Mouse (Mus musculus) adrenal gland, postnatal 25 days (tissue): ENCODE data around the gene L3mbtl4. TPM values are rescaled to one million over a fixed set of nuclear protein-coding genes. Genes with fewer than 3 reads are reported as not detected.

ENCODE experiments used
- DNase-seq: peaks from one replicate; pipeline ENCODE4 v3.0.0; 2021; ENCODE audit warnings: mixed read lengths
- long read RNA-seq: library from polyadenylated mRNA; stranded (forward); transcript quantifications from one replicate; pipeline ENCODE4 v2.0.0, GENCODE M21; 2021
- total RNA-seq: library from RNA; stranded (reverse); gene quantifications from 2 replicates; pipeline ENCODE4 v1.2.3, GENCODE M21; 2021

The L3mbtl4 gene
- 0.48 and 1.1 TPM in 2 replicates for total RNA-seq
- long read RNA-seq = 0 reads

DNA sequence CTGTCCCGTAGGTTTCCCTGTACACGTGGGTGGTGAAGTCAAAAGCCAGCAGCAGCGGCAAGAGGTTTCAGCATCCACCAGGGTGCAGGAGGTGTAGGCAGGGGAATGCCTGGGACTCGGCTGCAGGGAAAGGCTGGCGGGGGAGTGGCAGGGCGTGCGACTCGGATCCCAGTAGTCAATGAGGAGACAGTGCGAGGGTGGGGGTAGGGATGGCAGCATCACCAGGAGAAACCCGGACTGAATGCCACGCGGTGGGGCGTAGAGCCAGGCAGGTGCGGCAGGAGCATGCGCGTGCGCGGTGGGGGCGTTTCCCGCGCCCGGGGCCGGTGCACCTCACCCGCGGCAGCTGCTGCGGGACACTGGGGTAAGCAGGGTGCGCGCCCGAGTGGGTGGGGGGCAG is at the start of gene L3mbtl4:
Gene L3mbtl4 (plus strand): TSS at position 271 of the 400 bp plus-strand sequence.
- DNase-seq = peak; percentile 29

DNA sequence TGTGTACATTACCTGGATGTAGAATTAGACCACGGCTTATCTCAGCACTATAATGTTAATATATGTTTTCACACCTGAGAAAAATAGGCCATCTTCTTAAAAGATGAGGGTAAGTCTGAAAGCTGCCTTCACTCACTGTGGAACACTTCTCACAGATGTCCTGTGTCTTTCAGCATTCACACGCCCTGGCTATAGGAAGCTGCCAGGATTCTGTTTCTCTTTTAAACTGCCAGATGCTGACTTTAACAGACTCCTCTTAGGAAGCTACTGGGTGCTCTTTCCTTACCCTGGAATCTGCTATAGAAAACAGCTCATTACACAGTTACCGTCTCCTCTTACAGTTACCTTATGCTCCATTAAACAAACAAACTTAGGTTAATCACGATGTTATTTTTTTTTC is 43.1 kb upstream of the L3mbtl4 start:
- DNase-seq = no peak

GRCm38 (mm10) chr17:68235380-68235779 is 38.2 kb upstream of the L3mbtl4 start:
- DNase-seq = no peak

DNA sequence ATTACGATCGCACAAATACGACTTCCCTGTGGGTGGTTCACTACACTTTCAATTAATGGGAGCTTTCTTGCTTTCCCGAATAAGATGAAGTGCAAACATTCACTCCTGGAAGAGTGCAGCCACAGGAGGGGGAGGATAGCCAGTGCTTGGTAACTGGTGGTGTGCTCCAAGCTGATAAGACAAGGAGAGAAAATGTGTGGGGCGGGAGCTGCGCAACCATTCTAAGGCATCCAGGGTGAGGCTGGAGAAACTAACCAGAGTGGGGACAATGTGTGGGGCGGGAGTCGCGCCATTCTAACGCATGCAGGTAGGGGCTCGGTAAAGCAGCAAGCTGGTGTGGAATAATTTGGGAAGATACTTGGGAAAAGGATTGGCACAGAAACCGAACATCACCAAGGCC is 36.6 kb upstream of the L3mbtl4 start:
- DNase-seq = no peak

- no peak for DNase-seq
These were observed 33.4 kb upstream of the L3mbtl4 start for GRCm38 (mm10) chr17:68240171-68240570.

- DNase-seq = no peak
These were observed 8.6 kb upstream of the L3mbtl4 start for GRCm38 (mm10) chr17:68264835-68265557.

DNA sequence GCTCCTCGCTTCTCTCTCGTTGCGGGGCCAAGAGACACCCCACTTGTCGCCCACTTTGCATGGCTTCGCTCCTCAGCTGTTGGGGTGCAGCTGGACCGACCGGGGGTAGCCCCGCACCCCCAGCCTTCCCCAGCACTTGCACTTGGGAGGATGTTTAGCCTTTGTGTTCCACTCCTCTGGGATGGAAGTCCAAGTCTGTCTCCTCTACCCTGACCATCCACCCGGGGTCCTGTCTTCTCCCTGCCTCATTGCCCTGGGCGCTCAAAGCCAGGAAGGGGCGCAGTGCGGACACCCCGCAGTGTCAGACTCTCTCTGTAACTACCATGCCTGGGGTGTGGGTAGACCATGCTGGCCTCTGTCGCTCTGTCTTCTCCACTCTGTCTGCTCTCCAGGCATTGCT is 357 bp downstream of the L3mbtl4 start:
- DNase-seq = no peak

DNA sequence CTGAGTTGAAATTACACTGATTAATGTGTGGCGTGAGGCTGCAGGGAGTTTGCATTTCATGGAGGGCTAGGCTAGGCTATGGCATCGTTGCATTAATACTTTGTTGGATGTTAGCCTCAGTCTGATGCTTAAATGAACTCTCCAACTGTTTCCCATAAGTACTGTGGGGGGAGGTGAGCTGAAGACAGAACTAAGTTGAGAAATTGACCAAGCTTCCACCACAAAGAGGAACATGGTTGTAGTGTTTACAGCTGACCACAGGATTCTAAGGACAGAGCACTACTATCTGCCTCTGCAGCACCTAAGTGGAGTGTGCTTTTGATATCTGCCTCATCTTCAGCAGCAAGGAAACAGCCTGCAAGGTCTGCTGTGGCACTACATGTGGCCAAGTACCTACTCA is 1.5 kb downstream of the L3mbtl4 start:
- no peak for DNase-seq

DNA sequence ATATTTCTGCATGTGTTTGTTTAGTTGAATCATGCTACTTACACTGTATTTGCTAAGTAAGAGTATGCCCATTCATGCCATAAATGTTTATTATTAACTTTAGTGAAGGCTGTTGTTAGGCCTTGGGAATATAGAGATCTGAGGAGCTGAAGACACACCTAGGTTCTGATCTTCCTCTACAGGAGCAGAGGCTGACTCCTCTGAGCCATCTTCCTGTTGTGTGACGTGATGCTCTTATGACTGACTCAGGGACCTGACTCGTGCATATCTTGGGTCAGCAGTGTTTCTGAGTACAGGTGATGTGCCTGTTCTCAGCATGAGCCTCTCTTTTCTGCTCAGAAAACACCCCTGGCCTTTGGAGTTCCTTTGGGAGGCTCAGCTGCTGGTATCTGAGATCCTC is 7.3 kb downstream of the L3mbtl4 start:
- DNase-seq = no peak

DNA sequence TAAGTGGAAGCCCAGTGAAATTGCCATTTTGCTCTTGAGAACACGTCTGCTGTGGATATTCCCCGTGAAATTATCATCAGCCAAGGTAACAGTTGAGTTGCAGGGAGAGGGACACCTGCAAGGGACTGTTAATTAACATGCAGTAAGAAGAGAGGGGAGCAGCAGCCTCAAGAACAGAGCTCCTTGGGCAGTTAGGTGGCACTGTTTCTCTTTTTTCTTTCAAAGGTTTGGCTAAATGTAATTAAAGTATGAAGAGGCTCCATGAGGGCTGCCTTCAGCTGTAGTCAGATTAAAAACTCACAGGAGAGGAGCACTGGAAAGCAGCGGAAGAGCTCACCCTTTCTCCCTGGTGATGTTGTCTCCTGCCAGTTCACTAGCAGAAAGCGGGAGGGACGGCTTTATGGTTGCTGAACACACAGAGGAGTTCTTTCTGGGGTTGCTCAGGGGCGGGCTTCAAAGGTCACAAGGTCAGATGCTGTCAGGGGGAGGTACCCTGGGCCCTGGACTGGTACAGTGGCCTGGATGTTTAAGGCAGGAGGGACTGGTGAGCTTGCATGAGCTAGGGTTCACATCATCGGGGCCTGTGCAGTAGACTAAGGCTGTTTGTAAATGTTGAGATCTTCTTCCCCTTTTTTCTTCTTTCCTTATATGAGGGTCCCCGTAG is 11.7 kb downstream of the L3mbtl4 start:
- DNase-seq = no peak

DNA sequence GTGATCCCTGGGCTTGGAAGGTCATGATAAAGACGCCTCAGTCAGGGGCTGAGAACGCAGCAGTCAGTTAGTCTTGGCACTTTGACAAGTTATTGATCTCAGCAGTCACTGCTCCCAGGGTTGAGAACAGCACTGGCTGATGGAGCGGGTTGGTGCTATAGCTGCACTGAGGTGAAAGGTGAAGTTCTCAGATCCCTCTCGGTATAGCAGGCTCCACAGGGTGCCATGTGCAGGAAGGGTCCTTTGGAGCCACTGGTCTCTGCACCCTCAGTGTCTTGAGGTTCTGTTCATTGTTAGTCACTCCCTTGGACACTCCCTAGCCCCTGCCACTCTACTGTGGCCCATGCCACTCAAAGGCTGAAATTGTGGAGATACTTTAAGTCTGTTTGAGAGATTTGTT is 14.5 kb downstream of the L3mbtl4 start:
- no peak for DNase-seq

- DNase-seq = no peak
These were observed 15.1 kb downstream of the L3mbtl4 start for GRCm38 (mm10) chr17:68288699-68289098.

DNA sequence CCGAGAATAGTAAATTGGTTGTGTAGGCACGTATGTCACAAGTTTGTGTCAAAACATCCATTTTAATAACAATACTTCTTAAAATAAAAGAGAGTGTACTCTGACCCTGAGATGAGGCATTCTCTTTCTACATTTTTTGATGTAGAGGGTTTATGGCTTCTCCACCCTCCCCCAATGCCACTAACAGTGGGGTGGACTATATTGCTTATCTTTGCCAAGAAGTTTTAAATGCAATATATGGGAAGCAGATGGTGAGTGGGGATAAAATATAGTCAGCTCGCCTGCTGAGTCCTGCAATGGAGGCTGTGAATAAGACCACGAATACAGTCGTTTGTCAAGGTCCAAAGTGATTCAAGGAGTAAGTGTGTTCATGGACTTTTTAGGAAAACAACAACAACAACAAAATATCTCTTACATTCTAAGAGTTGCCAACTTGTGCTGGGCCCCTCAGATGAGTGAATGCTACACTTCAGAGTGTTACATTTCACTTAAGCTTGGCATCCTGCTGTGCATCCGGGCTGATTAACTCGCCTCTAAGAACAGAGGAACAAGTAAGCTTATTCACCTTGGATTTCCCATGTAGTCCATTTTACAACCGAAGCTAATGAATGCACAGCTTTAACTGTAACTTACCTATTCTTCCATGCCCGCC is 18.2 kb downstream of the L3mbtl4 start:
- no peak for DNase-seq

- no peak for DNase-seq
These were observed 34.8 kb downstream of the L3mbtl4 start for GRCm38 (mm10) chr17:68308381-68308780.

DNA sequence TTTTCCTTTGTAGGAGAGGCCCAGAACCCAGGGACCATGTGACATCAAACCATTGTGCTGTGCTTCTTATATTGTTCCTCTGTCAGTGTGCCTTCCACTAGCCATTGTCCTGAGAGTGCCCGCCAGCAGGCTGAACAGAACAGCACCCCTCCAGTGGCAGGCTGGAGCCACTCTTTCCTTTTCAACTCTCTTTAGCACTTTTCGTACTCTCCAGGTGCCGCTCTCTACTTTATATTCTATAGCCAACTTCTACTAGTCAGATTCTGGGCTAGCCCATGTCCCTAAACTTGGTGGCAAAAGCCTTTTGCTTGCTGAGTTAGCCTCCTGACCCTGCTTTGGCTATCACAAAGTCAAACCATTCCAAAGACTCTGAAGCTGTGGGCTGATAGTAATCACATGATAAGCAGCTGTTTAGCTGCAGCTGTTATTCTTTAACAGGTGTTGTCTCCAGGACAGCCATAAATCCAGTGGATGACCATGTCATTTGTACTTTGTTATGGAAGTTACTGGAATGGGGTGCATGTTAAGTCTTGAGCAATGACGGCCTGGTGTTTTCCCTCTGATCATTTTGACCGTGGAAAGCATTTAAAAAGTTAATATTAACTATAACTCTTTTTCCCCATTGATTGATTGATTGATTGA is 38.8 kb downstream of the L3mbtl4 start:
- no peak for DNase-seq

- DNase-seq = no peak
These were observed 47.3 kb downstream of the L3mbtl4 start for GRCm38 (mm10) chr17:68320940-68321339.

GRCm38 (mm10) chr17:68322607-68323006 is 49.0 kb downstream of the L3mbtl4 start:
- DNase-seq = no peak

GRCm38 (mm10) chr17:68332225-68332624 is 58.6 kb downstream of the L3mbtl4 start:
- no peak for DNase-seq

- no peak for DNase-seq
These were observed 59.8 kb downstream of the L3mbtl4 start for GRCm38 (mm10) chr17:68333382-68333781.

GRCm38 (mm10) chr17:68338917-68339553 is 65.4 kb downstream of the L3mbtl4 start:
- DNase-seq = no peak

DNA sequence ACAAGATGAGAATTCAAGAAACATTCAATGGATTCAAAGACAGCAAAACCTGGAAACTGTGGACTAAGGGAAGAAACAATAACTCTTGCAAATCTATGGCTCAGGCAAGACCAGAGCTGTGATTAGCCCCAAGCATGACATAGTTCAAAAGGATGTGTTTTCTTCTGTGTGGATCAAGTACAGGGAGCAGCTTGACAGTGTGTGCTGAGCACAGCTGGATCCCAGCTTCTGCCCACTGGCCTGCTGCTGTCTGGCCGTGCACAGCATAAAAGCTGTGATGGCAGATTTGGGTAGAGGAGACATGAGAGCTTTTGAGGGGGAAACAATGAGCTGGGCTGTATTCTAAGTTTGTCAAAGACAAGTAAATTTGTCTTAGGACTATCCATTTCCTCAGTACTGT is 84.1 kb downstream of the L3mbtl4 start:
- no peak for DNase-seq

- no peak for DNase-seq
These were observed 97.5 kb downstream of the L3mbtl4 start for GRCm38 (mm10) chr17:68371101-68371500.
